Mouse (Mus musculus) layer of hippocampus, postnatal 14 days (tissue): ENCODE data around the gene Fyb2. TPM values are rescaled to one million over a fixed set of nuclear protein-coding genes. Genes with fewer than 3 reads are reported as not detected.

Experiments used
- DNase-seq, 2 experiments: peaks; one replicate each; pipeline ENCODE4 v3.0.0; 2021 to 2022; ENCODE audit warnings: low spot score in 2 of 2, mixed read lengths in 1 of 2
- long read RNA-seq, 2 experiments: library from polyadenylated mRNA; stranded (forward); transcript quantifications; one replicate each; pipeline ENCODE4 v2.0.0; 2021
- total RNA-seq, 2 experiments: library from RNA; stranded (reverse); gene quantifications; 2 replicates each; pipeline ENCODE4 v1.2.3; 2021

The Fyb2 gene
- total RNA-seq, result 1 to 10 TPM; 2.6 to 3.3 TPM
- long read RNA-seq, experiment 1, partial matches to known transcripts, result 0 of 3 reads
- long read RNA-seq, experiment 1, other reads (novel, unspliced or antisense), result 2 of 3 reads
- long read RNA-seq, experiment 2, partial matches to known transcripts, result 0 of 4 reads
- long read RNA-seq, experiment 2, other reads (novel, unspliced or antisense), result 0 of 4 reads

- DNase-seq, result no peak
Measured at GRCm38 (mm10) chr4:104913291-104914129, at the start of gene Fyb2. Gene Fyb2 (plus strand): TSS chr4:104913456.

- no peak for DNase-seq
Measured at GRCm38 (mm10) chr4:104864397-104864796, 48.9 kb upstream of the Fyb2 start.

GRCm38 (mm10) chr4:104869581-104869980 lies 43.7 kb upstream of the Fyb2 start:
- no peak for DNase-seq

- DNase-seq, result no peak
Measured at GRCm38 (mm10) chr4:104870196-104870595, 43.1 kb upstream of the Fyb2 start.

- no peak for DNase-seq
Measured at GRCm38 (mm10) chr4:104875832-104876231, 37.4 kb upstream of the Fyb2 start.

- no peak for DNase-seq
Measured at GRCm38 (mm10) chr4:104876323-104876722, 36.9 kb upstream of the Fyb2 start, which contains the start of gene C8a. Gene C8a (minus strand): TSS chr4:104876398.

GRCm38 (mm10) chr4:104887486-104887885 lies 25.8 kb upstream of the Fyb2 start:
- DNase-seq, result no peak

GRCm38 (mm10) chr4:104888499-104889262 lies 24.6 kb upstream of the Fyb2 start:
- DNase-seq, result no peak

- no peak for DNase-seq
Measured at GRCm38 (mm10) chr4:104891708-104892107, 21.5 kb upstream of the Fyb2 start.

- no peak for DNase-seq
Measured at GRCm38 (mm10) chr4:104893588-104893987, 19.7 kb upstream of the Fyb2 start.

- peak; percentile 54 to 80 for DNase-seq
Measured at GRCm38 (mm10) chr4:104894004-104894734, 19.1 kb upstream of the Fyb2 start.

GRCm38 (mm10) chr4:104902836-104903235 lies 10.4 kb upstream of the Fyb2 start:
- DNase-seq, result no peak

GRCm38 (mm10) chr4:104905049-104905448 lies 8.2 kb upstream of the Fyb2 start:
- DNase-seq, result no peak

GRCm38 (mm10) chr4:104911685-104912084 lies 1.6 kb upstream of the Fyb2 start:
- DNase-seq, result peak; percentile 53 to 59

GRCm38 (mm10) chr4:104914711-104915247 lies 1.5 kb downstream of the Fyb2 start:
- no peak for DNase-seq

- DNase-seq, result no peak
Measured at GRCm38 (mm10) chr4:104918017-104918416, 4.8 kb downstream of the Fyb2 start.

- DNase-seq, result no peak
Measured at GRCm38 (mm10) chr4:104925383-104925782, 12.1 kb downstream of the Fyb2 start.

GRCm38 (mm10) chr4:104929165-104929564 lies 15.9 kb downstream of the Fyb2 start:
- no peak for DNase-seq

- DNase-seq, result no peak
Measured at GRCm38 (mm10) chr4:104933620-104934019, 20.4 kb downstream of the Fyb2 start.

- no peak for DNase-seq
Measured at GRCm38 (mm10) chr4:104934997-104935396, 21.7 kb downstream of the Fyb2 start.

- no peak for DNase-seq
Measured at GRCm38 (mm10) chr4:104935436-104935835, 22.2 kb downstream of the Fyb2 start.
